Mouse (Mus musculus) heart, embryonic 10.5 days (tissue): Measurements from ENCODE around the gene Dph6. TPM values are rescaled to one million over a fixed set of nuclear protein-coding genes. Genes with fewer than 3 reads are reported as not detected.

Experiments
- DNase-seq: peaks from one replicate; pipeline ENCODE4 v3.0.0-alpha.2; 2017; ENCODE audit warnings: low spot score
- H3K27ac ChIP-seq: fragments of 300-500 bp; sonication (generic); 2 replicates; pipeline ENCODE4 v1.5.1; 2016; ENCODE audit warnings: mild to moderate bottlenecking
- H3K27me3 ChIP-seq: fragments of 300-500 bp; sonication (generic); 2 replicates; pipeline ENCODE4 v1.6.1; 2016; ENCODE audit warnings: mild to moderate bottlenecking; ENCODE audit not compliant: poor library complexity, insufficient read depth, severe bottlenecking
- H3K36me3 ChIP-seq: fragments of 300-500 bp; sonication (generic); 2 replicates; pipeline ENCODE4 v1.6.1; 2016; ENCODE audit warnings: mild to moderate bottlenecking, moderate library complexity
- H3K4me1 ChIP-seq: fragments of 300-500 bp; sonication (generic); 2 replicates; pipeline ENCODE4 v1.6.1; 2016; ENCODE audit warnings: mild to moderate bottlenecking
- H3K4me3 ChIP-seq: fragments of 300-500 bp; sonication (generic); 2 replicates; pipeline ENCODE4 v1.5.1; 2016; ENCODE audit warnings: mild to moderate bottlenecking, moderate library complexity
- H3K9me3 ChIP-seq: fragments of 300-500 bp; sonication (generic); 2 replicates; pipeline ENCODE4 v1.6.1; 2016; ENCODE audit warnings: mild to moderate bottlenecking, moderate library complexity
- WGBS: fragments of 180-500 bp; shearing (Covaris S2); methylation state at CpG from one replicate; pipeline ENCODE4 v1.1.7; 2016; 5-methylcytosine and 5-hydroxymethylcytosine counted together
- polyA plus RNA-seq: library from polyadenylated mRNA; unstranded; fragments of >200 nt; fragmentation: Nextera tagmentation; extraction: Ambion mirVana; gene quantifications from 2 replicates; pipeline ENCODE4 v1.2.1, GENCODE M21; 2016

Dph6 gene
- polyA plus RNA-seq, result 18.7 and 22.4 TPM in 2 replicates

DNA sequence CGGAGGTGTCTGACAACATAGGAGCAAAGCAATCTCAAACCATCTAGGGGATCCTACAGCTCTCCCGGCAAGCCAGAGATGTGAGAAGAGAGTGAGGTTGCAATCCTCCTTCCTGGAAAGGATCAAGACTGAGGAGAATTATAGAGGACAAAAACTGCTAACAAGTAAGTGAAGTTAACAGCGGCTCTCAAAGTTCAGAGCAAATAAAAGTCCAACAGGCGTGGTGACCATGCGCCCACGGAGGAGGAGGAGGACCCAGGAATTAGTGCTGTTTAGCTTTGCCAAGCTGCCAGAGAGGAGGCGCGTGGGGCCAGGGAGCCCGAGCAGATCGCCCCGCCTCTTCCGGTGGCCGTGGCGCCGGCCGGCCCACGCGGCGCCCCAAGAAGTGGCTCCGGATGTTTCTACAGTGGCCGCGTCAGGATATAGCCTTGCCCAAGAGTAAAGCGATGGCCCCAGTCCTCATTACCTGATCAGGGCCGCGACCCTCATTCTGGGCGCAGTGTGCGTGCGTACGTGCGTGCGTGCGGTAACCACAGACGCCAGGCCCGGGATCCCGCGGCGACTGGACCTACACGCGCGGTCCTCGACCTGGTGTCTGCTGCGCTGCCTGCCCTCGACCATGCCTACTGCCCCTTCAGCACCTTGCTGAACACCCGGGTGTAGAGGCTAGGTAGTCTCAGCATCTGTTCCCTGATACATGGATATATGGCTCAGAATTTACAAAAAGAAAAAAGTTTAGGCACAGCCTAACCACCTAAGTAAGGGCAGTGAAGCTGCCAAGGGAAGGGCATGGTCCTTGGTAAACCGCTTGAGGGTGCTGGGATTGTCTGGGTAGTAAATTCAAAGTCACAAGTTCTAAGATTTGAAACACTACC, at the start of gene Dph6:
Gene Dph6, minus strand, starts transcription at position 600 of the 875 bp plus-strand sequence.
- H3K4me1 ChIP-seq, result 0 out of 2 replicates have a peak, but pooled peaks cover 5% of the 10 kb centered on the region
- under 1% methylated on average over 45 of the region's 45 CpGs for WGBS
- H3K9me3 ChIP-seq, result no peaks in the 10 kb centered on the region
- peak; percentile 93 for DNase-seq
- peak within 1 kb of the TSS; percentile 95 for H3K27ac ChIP-seq
- H3K4me3 ChIP-seq, result peak within 1 kb of the TSS; percentile 68
- no peaks in the 10 kb centered on the region for H3K36me3 ChIP-seq
- no peaks in the 10 kb centered on the region for H3K27me3 ChIP-seq

DNA sequence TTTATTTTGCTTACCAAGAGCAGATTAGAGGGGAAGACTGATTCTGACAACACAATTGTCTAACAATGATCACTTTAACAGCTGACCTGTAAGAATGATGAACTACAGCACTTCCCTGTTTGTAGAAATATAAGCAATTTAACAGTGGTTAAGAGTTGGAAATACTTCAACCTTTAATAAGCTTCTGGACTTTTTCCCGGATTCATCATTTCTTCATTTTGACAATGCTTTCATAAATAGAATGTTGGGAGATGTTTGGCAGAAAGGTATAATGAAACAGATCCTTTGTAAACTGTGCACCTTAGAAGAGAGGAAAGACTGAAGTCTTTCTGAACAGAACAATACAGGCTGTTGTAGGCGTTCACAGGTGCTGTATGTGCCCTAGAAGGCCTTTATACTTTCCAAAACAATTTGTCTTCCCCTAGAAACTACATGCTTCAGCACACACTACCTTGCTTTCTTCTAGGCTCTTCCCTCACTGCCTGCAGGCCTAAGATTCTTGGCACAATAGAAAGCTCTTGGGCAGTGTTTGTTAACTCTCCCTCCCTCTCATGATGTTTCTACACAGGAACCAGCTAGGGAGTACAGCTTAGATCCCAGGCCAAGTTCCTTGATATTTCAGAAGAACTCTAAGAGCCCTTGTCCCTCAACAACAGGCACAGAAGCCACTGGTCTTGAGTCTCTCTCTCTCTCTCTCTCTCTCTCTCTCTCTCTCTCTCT, 46.4 kb upstream of the Dph6 start:
- WGBS, result 67% methylated on average over 2 of the region's 2 CpGs
- no peaks in the 10 kb centered on the region for H3K4me1 ChIP-seq
- DNase-seq, result no peak
- no peaks in the 10 kb centered on the region for H3K36me3 ChIP-seq
- no peak overlapping the region for H3K27ac ChIP-seq
- H3K27me3 ChIP-seq, result no peaks in the 10 kb centered on the region
- H3K4me3 ChIP-seq, result no peak overlapping the region
- H3K9me3 ChIP-seq, result no peaks in the 10 kb centered on the region

DNA sequence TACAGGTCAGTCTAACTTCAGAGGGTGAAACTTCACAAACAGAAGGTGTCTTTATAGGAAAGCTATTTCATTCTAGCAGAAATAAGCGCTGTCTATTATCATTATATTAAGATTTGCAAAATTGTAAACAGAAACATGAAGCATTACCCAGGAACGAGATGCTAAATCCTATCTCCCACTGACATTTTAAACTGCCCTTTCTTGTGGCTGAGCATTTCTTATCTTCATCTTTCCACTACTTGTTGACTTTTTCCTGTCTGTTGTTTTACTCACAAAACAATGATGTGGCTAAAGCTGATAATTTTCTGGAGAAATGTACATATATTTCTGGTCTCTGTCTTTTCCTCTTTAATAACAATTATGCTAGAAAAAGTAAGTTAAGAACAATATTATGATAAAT, 36.8 kb upstream of the Dph6 start:
- Histone ChIP-seq H3K4me1 (no peaks in the 10 kb centered on the region), H3K27ac (no peak overlapping the region), H3K4me3 (no peak overlapping the region), H3K27me3 (no peaks in the 10 kb centered on the region), H3K36me3 (no peaks in the 10 kb centered on the region), H3K9me3 (no peaks in the 10 kb centered on the region)
- no peak for DNase-seq
- WGBS, result 59% methylated on average over 2 of the region's 2 CpGs

- H3K9me3 ChIP-seq, result no peaks in the 10 kb centered on the region
- DNase-seq, result no peak
- H3K36me3 ChIP-seq, result no peaks in the 10 kb centered on the region
- H3K27me3 ChIP-seq, result no peaks in the 10 kb centered on the region
- no peaks in the 10 kb centered on the region for H3K4me1 ChIP-seq
- H3K4me3 ChIP-seq, result no peak overlapping the region
- no peak overlapping the region for H3K27ac ChIP-seq
- 60% methylated on average over 1 of the region's 1 CpGs for WGBS
Measured at GRCm38 (mm10) chr2:114687483-114687882, 32.7 kb upstream of the Dph6 start.

DNA sequence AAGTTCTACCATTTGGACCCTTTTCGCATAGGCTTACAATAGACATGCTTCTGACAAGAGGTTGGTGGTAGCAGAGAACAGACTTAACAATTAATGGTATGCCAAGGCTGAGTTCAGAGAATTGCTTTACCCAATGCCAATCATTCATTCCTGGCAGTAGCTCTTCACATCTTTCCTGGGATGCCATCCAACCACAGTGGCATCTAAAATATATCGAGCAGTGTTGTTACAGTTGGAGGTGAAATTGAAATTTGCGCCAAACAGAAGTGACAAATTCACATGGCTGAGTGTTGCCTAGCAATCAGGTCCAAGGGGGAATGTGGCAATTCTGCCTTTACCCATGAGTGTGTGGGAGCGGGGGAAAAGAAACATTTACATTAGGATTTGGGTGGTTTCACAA, 32.3 kb upstream of the Dph6 start:
- Histone ChIP-seq H3K4me1 (no peaks in the 10 kb centered on the region), H3K36me3 (no peaks in the 10 kb centered on the region), H3K27ac (no peak overlapping the region), H3K9me3 (no peaks in the 10 kb centered on the region), H3K27me3 (no peaks in the 10 kb centered on the region), H3K4me3 (no peak overlapping the region)
- WGBS, result 89% methylated on average over 4 of the region's 4 CpGs
- DNase-seq, result no peak

- no peak overlapping the region for H3K4me3 ChIP-seq
- whole genome bisulfite sequencing, result 83% methylated on average over 1 of the region's 1 CpGs
Measured at GRCm38 (mm10) chr2:114673831-114674230, 19.1 kb upstream of the Dph6 start.

GRCm38 (mm10) chr2:114670983-114671382, 16.2 kb upstream of the Dph6 start:
- 71% methylated on average over 3 of the region's 3 CpGs for WGBS
- no peak for DNase-seq
- H3K27me3 ChIP-seq, result no peaks in the 10 kb centered on the region
- no peak overlapping the region for H3K4me3 ChIP-seq
- H3K4me1 ChIP-seq, result no peaks in the 10 kb centered on the region
- H3K36me3 ChIP-seq, result no peaks in the 10 kb centered on the region
- no peak overlapping the region for H3K27ac ChIP-seq
- no peaks in the 10 kb centered on the region for H3K9me3 ChIP-seq

More at GRCm38 (mm10) chr2:114673831-114674230, 19.1 kb upstream of the Dph6 start:
- Histone ChIP-seq H3K4me1 (no peaks in the 10 kb centered on the region), H3K27me3 (no peaks in the 10 kb centered on the region), H3K36me3 (no peaks in the 10 kb centered on the region), H3K9me3 (no peaks in the 10 kb centered on the region), H3K27ac (no peak overlapping the region)
- no peak for DNase-seq

DNA sequence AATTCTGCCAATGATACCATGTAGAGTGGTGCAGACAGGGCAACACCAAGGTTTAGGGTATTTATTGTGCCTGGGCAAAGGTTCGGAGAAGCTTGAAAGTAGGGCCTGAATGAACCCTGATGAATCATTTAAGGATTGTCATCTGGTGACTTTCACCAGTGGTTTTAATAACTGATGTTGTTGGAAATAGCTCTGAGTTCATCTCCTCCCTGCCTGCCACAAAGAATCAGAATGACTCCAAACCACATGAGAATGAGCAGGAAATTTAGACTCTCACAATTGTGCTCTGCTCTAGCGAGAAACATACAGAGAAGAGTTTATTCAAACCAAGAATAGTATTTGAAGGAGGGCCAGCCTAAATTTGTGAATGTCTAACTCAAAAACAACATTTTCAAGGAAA, 4.2 kb upstream of the Dph6 start:
- 82% methylated on average over 2 of the region's 2 CpGs for WGBS
- Histone ChIP-seq H3K4me3 (no peak overlapping the region), H3K27ac (no peak overlapping the region), H3K4me1 (0 out of 2 replicates have a peak, but pooled peaks cover under 1% of the 10 kb centered on the region), H3K27me3 (no peaks in the 10 kb centered on the region), H3K36me3 (no peaks in the 10 kb centered on the region), H3K9me3 (no peaks in the 10 kb centered on the region)
- no peak for DNase-seq

GRCm38 (mm10) chr2:114646240-114646639, 8.5 kb downstream of the Dph6 start:
- no peaks in the 10 kb centered on the region for H3K9me3 ChIP-seq
- H3K27ac ChIP-seq, result no peak overlapping the region
- DNase-seq, result no peak
- H3K4me3 ChIP-seq, result no peak overlapping the region
- WGBS, result 85% methylated on average over 5 of the region's 5 CpGs
- peaks cover 5% of the 10 kb centered on the region; the same call in 1 of the 2 replicates for H3K36me3 ChIP-seq
- no peaks in the 10 kb centered on the region for H3K27me3 ChIP-seq
- no peaks in the 10 kb centered on the region for H3K4me1 ChIP-seq

DNA sequence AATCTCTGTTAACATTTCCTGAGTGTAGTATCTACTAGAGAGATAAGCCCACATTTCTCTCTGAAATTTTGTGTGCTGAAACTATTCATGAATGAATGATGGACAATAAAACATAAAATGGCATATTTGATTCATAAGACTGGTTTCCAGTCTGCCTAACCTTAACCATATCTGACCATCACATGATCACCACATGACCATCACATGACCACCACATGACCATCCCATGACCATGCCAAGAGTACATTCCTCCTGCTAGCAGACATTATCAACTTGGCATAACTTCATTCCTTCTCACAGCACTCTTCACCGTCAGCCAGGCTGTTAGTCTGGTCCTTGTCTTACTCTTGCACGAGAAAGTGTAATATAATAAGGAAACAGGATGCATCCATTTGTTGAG, 10.9 kb downstream of the Dph6 start:
- H3K4me1 ChIP-seq, result no peaks in the 10 kb centered on the region
- peaks cover 7% of the 10 kb centered on the region; the same call in 1 of the 2 replicates for H3K36me3 ChIP-seq
- H3K4me3 ChIP-seq, result no peak overlapping the region
- WGBS, result 90% methylated on average over 2 of the region's 2 CpGs
- H3K27ac ChIP-seq, result no peak overlapping the region
- no peaks in the 10 kb centered on the region for H3K27me3 ChIP-seq
- DNase-seq, result no peak
- no peaks in the 10 kb centered on the region for H3K9me3 ChIP-seq

DNA sequence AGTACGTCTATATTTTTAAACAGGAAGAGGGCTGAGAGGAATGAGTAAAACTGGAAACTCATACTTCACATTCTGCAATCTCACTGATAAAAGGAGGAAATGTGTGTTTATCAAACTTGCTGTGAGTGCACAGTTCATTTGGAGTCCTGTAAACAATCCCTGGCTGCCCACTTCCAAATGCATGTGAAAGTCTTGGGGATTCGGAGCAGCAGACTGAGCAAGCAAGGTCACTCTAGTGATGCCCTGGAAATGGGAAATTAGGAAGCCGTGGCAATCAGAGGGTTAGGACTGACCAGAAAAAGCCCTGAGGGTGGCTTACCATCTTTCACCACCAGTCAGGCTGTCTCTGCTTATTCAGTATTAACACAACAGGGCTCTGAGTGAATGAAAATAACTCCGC, 30.1 kb downstream of the Dph6 start:
- no peaks in the 10 kb centered on the region for H3K36me3 ChIP-seq
- 0 out of 2 replicates have a peak, but pooled peaks cover 3% of the 10 kb centered on the region for H3K4me1 ChIP-seq
- no peak for DNase-seq
- no peak overlapping the region for H3K4me3 ChIP-seq
- H3K27ac ChIP-seq, result peak overlapping the region; percentile 26; the same call in 1 of the 2 replicates
- no peaks in the 10 kb centered on the region for H3K9me3 ChIP-seq
- H3K27me3 ChIP-seq, result no peaks in the 10 kb centered on the region
- 43% methylated on average over 4 of the region's 4 CpGs for WGBS

DNA sequence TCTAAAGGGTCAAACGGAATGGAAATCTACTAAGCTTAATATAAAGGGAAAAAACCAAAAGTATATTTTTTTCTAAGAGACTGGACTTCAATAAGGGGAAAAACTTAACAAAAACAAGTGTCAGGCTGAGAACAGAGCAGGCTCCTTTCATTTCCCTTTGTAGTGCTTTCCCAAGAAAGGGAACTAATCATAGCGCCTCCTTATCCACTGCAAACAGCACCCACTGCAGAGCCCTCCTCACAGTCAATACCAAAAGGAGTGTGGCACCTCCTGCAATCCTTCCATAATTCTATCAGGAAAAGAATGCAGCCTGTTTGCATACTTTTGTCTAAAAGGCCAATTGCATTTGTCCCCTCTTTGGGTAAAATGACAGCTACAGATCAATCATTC, 32.2 kb downstream of the Dph6 start:
- Histone ChIP-seq H3K9me3 (no peaks in the 10 kb centered on the region), H3K36me3 (no peaks in the 10 kb centered on the region), H3K27ac (no peak overlapping the region), H3K4me1 (0 out of 2 replicates have a peak, but pooled peaks cover 3% of the 10 kb centered on the region), H3K27me3 (no peaks in the 10 kb centered on the region), H3K4me3 (no peak overlapping the region)
- 3% methylated on average over 2 of the region's 2 CpGs for WGBS
- DNase-seq, result no peak
